Mouse (Mus musculus) G1E (cell line): Measurements from ENCODE around the gene Plxnd1. TPM values are rescaled to one million over a fixed set of nuclear protein-coding genes. Genes with fewer than 3 reads are reported as not detected.

Experiments used
- ATAC-seq: 2 replicates; pipeline ENCODE4 v1.8.0; 2016; ENCODE audit warnings: mild to moderate bottlenecking; ENCODE audit not compliant: insufficient number of reproducible peaks, poor library complexity, low FRiP score, severe bottlenecking; ENCODE audit errors: extremely low read depth
- DNase-seq: peaks from one replicate; pipeline ENCODE4 v3.0.0; 2012; ENCODE audit warnings: low spot score
- H3K27me3 ChIP-seq: 2 replicates; pipeline ENCODE4 v1.6.1; 2012; ENCODE audit warnings: mild to moderate bottlenecking, low read length, inconsistent platforms; ENCODE audit not compliant: insufficient read depth
- H3K36me3 ChIP-seq: replicated peaks from 2 replicates; pipeline ENCODE3; 2012; ENCODE audit warnings: mild to moderate bottlenecking, inconsistent platforms
- H3K4me1 ChIP-seq: 2 replicates; pipeline ENCODE4 v1.6.1; 2012; ENCODE audit warnings: low read depth, low read length, inconsistent platforms, mixed read lengths; ENCODE audit not compliant: insufficient read depth
- H3K4me3 ChIP-seq: 2 replicates; pipeline ENCODE4 v1.5.1; 2012; ENCODE audit warnings: low read depth, mild to moderate bottlenecking, inconsistent platforms, low read length, moderate library complexity, mixed read lengths
- H3K9me3 ChIP-seq: replicated peaks from 2 replicates; pipeline ENCODE4 v1.6.1; 2012; ENCODE audit warnings: inconsistent platforms
- CTCF ChIP-seq: IDR thresholded peaks from 2 replicates; pipeline ENCODE4 v1.5.1; 2012; ENCODE audit warnings: low read depth, low read length, inconsistent platforms, mixed read lengths
- GATA1 ChIP-seq: IDR thresholded peaks from 2 replicates; pipeline ENCODE4 v1.6.1; 2012; ENCODE audit warnings: borderline replicate concordance, low read length, inconsistent platforms, mixed read lengths
- GATA2 ChIP-seq: IDR thresholded peaks from 2 replicates; pipeline ENCODE4 v1.6.1; 2012; ENCODE audit warnings: low read depth, low read length, inconsistent platforms, borderline replicate concordance
- POLR2AphosphoS5 ChIP-seq: IDR thresholded peaks from 2 replicates; pipeline ENCODE4 v1.6.1; 2012; ENCODE audit warnings: low read depth, low read length, inconsistent platforms; ENCODE audit not compliant: insufficient replicate concordance
- TAL1 ChIP-seq: conservative IDR thresholded peaks from 2 replicates; pipeline ENCODE4 v1.6.1; 2012; ENCODE audit warnings: low read depth, low read length, inconsistent platforms, mixed read lengths
- polyA plus RNA-seq: library from polyadenylated mRNA; stranded (reverse); fragments of >175 nt; gene quantifications from 2 replicates; pipeline ENCODE4 v1.2.3, GENCODE M21; 2012
- total RNA-seq, 2 experiments: library from RNA; stranded (forward) in 1 of 2; stranded (reverse) in 1 of 2; fragments of 200-1000 nt in 1 of 2; fragments of >200 nt in 1 of 2; fragmentation: Nextera tagmentation in 1 of 2; gene quantifications; 2 replicates each; pipeline ENCODE4 v1.2.3; 2014 to 2017

Plxnd1 gene
- total and polyA plus RNA-seq, 3 experiments, result 1.2 to 1.7 (median 1.5) TPM

DNA sequence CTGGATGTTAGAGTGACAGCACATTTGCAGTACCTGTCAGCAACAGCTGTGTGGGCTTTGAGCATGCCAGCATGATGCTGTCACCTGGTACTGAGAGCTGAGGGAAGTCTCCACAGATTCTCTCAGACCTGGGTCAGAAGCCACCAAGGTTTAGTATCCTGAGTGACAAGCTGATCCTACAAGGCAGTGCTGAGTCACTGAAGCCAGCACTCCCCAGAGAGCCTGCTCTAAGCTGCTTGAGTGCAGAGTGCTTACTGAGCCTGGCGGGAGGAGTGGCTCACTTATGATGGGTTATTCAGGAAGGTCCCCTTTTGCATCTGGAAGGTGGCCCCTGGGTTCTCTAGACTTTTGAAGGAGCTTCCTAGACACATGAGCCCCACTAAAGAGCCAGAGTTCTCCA, 88.3 kb downstream of the Plxnd1 start:
- no peaks in the 10 kb centered on the region for H3K4me1 ChIP-seq
- ATAC-seq, result no peak
- no peak for TF ChIP-seq TAL1
- TF ChIP-seq CTCF, result no peak
- TF ChIP-seq GATA1, result no peak
- TF ChIP-seq GATA2, result no peak
- no peak for TF ChIP-seq POLR2AphosphoS5
- peaks cover 4% of the 10 kb centered on the region; the same call in 1 of the 2 replicates for H3K27me3 ChIP-seq
- no peak overlapping the region for H3K4me3 ChIP-seq
- no peak for DNase-seq
- no peaks in the 10 kb centered on the region for H3K9me3 ChIP-seq
- H3K36me3 ChIP-seq, result no peaks in the 10 kb centered on the region

DNA sequence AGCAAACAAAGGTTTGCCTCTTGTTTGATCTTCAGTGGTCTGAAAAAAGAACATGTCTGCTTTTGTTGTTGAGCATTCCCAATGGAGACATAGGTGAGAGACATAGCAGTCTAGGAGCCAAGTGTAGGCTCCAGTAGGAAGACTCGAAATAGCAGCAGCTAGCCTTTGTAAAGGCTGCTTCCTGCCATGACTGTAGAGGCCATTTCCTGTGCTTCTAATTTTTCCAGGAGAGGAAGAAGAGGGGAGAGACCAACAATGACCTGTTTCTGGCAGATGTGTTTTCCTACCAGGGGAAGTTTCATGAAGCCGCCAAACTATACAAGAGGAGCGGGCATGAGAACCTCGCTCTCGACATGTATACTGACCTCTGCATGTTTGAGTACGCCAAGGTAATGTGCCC, 89.2 kb downstream of the Plxnd1 start:
- Histone ChIP-seq H3K27me3 (peaks cover 4% of the 10 kb centered on the region; the same call in 1 of the 2 replicates), H3K36me3 (no peaks in the 10 kb centered on the region), H3K4me3 (no peak overlapping the region), H3K4me1 (no peaks in the 10 kb centered on the region), H3K9me3 (no peaks in the 10 kb centered on the region)
- DNase-seq, result no peak
- TF ChIP-seq GATA1 (no peak), POLR2AphosphoS5 (no peak), GATA2 (no peak), CTCF (no peak), TAL1 (no peak)
- ATAC-seq, result no peak

Other genes with a start within 250 kb of the Plxnd1 start
- gene Tmem40, start 232.6 kb downstream of the Plxnd1 start, total RNA-seq (2014; fragmentation: Nextera tagmentation), result 1.8 TPM in 1 of 2 replicates, not detected in the other
- gene Tmem40, start 232.6 kb downstream of the Plxnd1 start, total RNA-seq (2017), result 14.6 and 16.5 TPM in 2 replicates
- gene Tmem40, start 232.6 kb downstream of the Plxnd1 start, polyA plus RNA-seq, result 2.8 and 3.4 TPM in 2 replicates
- 6.5 and 7.1 TPM in 2 replicates for gene Cand2, start 220.5 kb downstream of the Plxnd1 start, total RNA-seq (2014; fragmentation: Nextera tagmentation)
- gene Cand2, start 220.5 kb downstream of the Plxnd1 start, total RNA-seq (2017), result 1.6 and 1.8 TPM in 2 replicates
- gene Cand2, start 220.5 kb downstream of the Plxnd1 start, polyA plus RNA-seq, result 6.1 and 7.1 TPM in 2 replicates
- 3,038 and 3,130 TPM in 2 replicates for gene Rpl32, start 186.3 kb downstream of the Plxnd1 start, total RNA-seq (2014; fragmentation: Nextera tagmentation)
- gene Rpl32, start 186.3 kb downstream of the Plxnd1 start, total RNA-seq (2017), result 5,749 and 6,102 TPM in 2 replicates
- 432 and 478 TPM in 2 replicates for gene Rpl32, start 186.3 kb downstream of the Plxnd1 start, polyA plus RNA-seq
- gene Efcab12, start 156.6 kb downstream of the Plxnd1 start, total RNA-seq (2014; fragmentation: Nextera tagmentation), result 0.90 TPM in 1 of 2 replicates, not detected in the other
- gene Efcab12, start 156.6 kb downstream of the Plxnd1 start, total RNA-seq (2017), result 0.06 and 0.27 TPM in 2 replicates
- gene Efcab12, start 156.6 kb downstream of the Plxnd1 start, polyA plus RNA-seq, result not detected in 2 replicates
- gene Mbd4, start 141.6 kb downstream of the Plxnd1 start, total RNA-seq (2014; fragmentation: Nextera tagmentation), result 16.0 and 20.1 TPM in 2 replicates
- 20.8 and 25.8 TPM in 2 replicates for gene Mbd4, start 141.6 kb downstream of the Plxnd1 start, total RNA-seq (2017)
- gene Mbd4, start 141.6 kb downstream of the Plxnd1 start, polyA plus RNA-seq, result 1.6 and 1.7 TPM in 2 replicates
- 4.7 and 4.9 TPM in 2 replicates for gene Ift122, start 141.5 kb downstream of the Plxnd1 start, total RNA-seq (2014; fragmentation: Nextera tagmentation)
- gene Ift122, start 141.5 kb downstream of the Plxnd1 start, total RNA-seq (2017), result 5.1 and 5.3 TPM in 2 replicates
- 0.42 and 0.65 TPM in 2 replicates for gene Ift122, start 141.5 kb downstream of the Plxnd1 start, polyA plus RNA-seq
- gene Rho, start 63.3 kb downstream of the Plxnd1 start, total RNA-seq (2014; fragmentation: Nextera tagmentation), result not detected in 2 replicates
- gene Rho, start 63.3 kb downstream of the Plxnd1 start, total RNA-seq (2017), result 0.17 and 0.27 TPM in 2 replicates
- gene Rho, start 63.3 kb downstream of the Plxnd1 start, polyA plus RNA-seq, result not detected in 2 replicates
- gene H1foo, start 50.1 kb downstream of the Plxnd1 start, total RNA-seq (2014; fragmentation: Nextera tagmentation), result not detected in 2 replicates
- gene H1foo, start 50.1 kb downstream of the Plxnd1 start, total RNA-seq (2017), result not detected in 2 replicates
- not detected in 2 replicates for gene H1foo, start 50.1 kb downstream of the Plxnd1 start, polyA plus RNA-seq
- 12.1 and 14.6 TPM in 2 replicates for gene Tmcc1, start 198.5 kb upstream of the Plxnd1 start, total RNA-seq (2014; fragmentation: Nextera tagmentation)
- gene Tmcc1, start 198.5 kb upstream of the Plxnd1 start, total RNA-seq (2017), result 15.6 and 18.6 TPM in 2 replicates
- gene Tmcc1, start 198.5 kb upstream of the Plxnd1 start, polyA plus RNA-seq, result 0.86 and 1.0 TPM in 2 replicates
- 60.7 and 63.1 TPM in 2 replicates for gene Washc2, start 213.0 kb upstream of the Plxnd1 start, total RNA-seq (2014; fragmentation: Nextera tagmentation)
- gene Washc2, start 213.0 kb upstream of the Plxnd1 start, total RNA-seq (2017), result 87.8 and 96.2 TPM in 2 replicates
- gene Washc2, start 213.0 kb upstream of the Plxnd1 start, polyA plus RNA-seq, result 15.3 and 18.0 TPM in 2 replicates